Mouse (Mus musculus) olfactory bulb, adult 2 months (tissue): ENCODE data around the gene Haghl.
A peak's percentile ranks its signal among the peaks of the same experiment; 100 is the strongest.

ENCODE experiments used
- CTCF ChIP-seq: fragments of 200-500 bp; IDR thresholded peaks from 2 replicates; pipeline ENCODE4 v1.5.1; 2012; ENCODE audit warnings: low read depth, mild to moderate bottlenecking, low read length, moderate library complexity; ENCODE audit not compliant: insufficient read depth
- POLR2A ChIP-seq: fragments of 200-500 bp; IDR thresholded peaks from 2 replicates; pipeline ENCODE4 v1.6.1; 2012; ENCODE audit warnings: mild to moderate bottlenecking, low read depth, low read length, moderate library complexity; ENCODE audit not compliant: insufficient read depth

DNA sequence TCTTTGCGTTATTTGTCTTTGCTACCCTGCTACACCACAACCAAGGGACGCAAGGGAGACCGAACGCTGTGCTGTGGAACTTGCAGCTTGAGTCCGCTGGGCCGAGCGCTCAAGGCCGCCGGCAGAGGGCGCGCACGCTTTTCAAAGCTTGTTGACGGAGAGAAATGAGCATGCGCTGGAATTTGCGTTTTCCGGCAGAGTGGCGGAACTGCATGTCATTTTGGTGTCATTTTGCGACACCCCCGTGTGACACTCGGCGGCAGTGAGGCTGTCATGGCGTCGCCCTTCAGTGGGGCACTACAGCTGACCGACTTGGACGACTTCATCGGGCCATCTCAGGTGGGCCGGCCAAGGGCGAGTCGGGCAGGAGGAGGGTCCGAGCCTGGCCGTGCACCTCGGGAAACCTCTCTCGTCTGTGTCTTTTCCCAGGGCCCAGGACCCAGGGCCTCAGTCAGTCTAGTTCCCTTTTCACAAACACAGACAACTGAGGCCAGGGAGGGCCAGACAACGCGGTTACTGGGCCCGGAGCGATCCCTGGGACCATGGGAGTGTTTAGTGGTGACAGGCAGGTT is 11.8 kb downstream of the Haghl start, which contains the start of gene Narfl:
- TF ChIP-seq CTCF (peak; percentile 83), POLR2A (peak; percentile 59; the same call in 1 of the 2 replicates)
